Mouse (Mus musculus) kidney, postnatal 36 days (tissue): ENCODE results near the gene Cacna1s.

ENCODE experiments used
- DNase-seq, 2 experiments: peaks; one replicate each; pipeline ENCODE4 v3.0.0; 2021 to 2022; ENCODE audit warnings: mixed read lengths in 2 of 2

The Cacna1s gene

DNA sequence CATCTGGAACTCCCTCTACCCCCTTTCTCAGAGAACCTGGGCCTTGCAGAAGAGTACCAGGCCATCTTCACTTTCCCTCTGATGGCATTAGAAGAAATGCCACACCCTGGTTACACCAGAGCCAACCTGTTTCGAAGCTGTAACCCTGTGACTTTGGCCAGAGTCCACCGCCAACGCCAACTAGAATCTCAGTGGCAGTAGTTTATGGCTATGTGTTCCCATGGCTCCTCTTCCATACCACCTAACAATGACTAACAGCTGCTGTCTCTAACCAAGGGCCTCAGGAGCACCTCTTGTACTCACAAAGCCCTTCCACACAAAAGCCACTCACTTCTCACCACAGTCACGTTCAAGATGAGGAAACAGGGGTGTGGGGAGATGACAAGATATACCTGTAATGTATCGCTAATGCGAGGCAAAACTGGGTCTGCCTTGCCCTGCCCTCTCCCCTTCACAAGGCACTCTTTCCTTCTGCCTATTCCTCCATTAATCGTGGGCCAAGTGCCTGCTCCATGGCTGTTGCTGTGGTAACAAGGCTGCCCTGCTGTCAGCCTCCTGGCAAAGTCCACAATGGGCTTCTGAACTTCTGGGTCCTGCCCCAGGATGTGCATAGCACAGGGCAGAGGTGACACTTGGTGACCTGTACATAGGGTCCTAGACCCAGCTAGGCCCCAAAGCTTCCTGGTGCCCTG, 67.2 kb downstream of the Cacna1s start:
- peak in 1 of 2 experiments; percentile 25 for DNase-seq

DNA sequence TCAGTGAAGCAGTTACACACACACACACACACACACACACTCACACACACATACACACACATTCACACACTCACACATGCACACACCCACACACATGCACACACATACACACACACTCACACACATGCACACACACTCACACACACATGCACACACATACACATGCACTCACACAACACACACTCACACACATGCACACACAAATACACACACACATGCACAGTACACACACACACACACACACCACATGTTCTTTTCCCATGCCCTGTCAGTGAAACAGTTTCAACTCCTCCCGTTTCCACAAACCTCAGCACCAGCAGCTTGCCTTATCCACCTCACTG, 67.7 kb downstream of the Cacna1s start:
- no peak for DNase-seq

DNA sequence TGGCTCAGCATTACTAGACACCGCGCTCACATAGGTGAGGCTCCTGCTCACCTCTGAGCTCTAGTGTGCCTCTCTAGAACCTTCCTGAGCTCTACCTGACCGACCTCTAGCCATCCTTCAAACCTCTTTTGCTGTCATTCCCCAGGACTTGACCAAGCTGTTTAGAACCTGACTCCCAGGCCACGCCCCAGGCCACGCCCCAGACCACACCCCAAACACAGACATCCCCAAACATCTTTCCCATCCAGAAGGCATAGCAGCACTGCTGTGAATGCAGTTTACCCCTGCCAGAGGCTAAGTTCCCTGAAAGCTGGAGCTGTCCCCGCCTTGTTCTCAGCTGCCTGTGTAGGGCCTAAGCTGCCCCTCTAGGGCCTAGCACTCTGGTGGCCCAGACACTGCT, 68.2 kb downstream of the Cacna1s start:
- no peak for DNase-seq

DNA sequence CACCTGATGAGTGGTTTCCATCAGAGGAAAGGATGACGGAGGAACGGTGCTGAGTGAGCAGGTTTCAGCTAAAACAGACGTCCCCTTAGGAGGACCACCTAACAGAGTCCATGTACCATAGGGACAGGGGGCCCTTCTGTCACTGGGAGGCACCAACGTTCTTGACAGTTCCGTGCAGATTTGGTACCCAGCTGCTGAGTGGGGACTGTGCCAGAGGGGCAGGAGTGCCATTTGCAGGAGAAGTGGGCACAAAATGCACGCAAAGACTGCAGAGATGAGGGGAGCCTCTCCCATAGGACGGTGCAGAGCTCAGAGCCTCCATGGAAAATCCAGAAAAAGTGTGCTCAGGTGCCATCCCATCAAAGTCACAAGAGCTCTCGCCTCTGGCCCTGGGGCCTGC, 69.5 kb downstream of the Cacna1s start:
- no peak for DNase-seq

DNA sequence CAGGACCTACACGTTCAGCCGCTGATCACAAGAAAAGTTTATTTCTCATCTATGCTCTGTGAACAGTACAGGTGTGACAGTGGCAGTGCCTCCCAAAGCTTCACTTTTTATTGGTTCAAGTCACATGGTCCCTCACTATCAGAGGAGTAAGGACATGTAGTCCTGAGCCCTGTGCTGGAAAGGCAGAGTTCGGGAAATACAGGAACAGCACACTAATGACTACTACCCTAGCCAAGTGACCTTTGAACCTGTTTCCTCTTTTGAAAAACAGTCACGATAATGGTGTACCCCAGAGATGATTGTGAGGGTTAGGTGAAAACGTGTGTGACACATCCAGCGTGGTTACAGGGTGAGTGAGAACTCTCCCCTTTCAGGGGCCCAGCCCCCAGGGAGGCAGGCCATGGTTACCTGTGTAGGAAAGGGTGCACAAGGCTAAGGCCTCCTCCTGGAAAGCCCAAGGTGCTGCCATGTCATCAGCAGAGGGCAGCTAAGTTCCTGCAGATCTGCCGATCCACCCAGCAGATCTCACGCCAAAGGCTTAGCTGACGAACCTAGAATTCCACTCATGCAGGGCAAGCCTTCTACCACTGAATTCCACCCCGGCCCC, 73.7 kb downstream of the Cacna1s start:
- peak in 1 of 2 experiments; percentile 62 for DNase-seq

DNA sequence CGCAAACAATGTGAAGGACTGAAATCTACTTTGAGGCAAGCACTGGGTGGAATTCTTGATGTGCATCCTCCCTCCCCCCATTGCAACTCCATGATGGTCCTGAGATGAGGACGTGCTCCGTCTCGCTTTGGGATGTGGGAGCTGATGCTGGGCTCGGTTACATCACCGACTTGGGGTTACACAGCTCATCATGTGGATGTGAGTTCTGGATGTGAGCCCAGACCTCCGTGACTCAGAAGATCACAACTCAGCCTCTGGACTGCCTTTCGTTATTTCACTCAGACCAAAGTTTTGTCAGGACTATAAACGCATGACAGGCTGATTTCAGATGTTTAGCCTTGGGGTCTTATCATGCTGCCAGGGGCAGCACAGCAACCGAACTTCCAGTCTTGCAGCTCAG, 74.3 kb downstream of the Cacna1s start:
- DNase-seq = peak; percentile 66 to 73

GRCm38 (mm10) chr1:136127856-136128255, 75.3 kb downstream of the Cacna1s start:
- no peak for DNase-seq

GRCm38 (mm10) chr1:136128416-136128815, 75.9 kb downstream of the Cacna1s start:
- DNase-seq = no peak

- no peak for DNase-seq
Measured at GRCm38 (mm10) chr1:136128944-136129589, 76.5 kb downstream of the Cacna1s start.

DNA sequence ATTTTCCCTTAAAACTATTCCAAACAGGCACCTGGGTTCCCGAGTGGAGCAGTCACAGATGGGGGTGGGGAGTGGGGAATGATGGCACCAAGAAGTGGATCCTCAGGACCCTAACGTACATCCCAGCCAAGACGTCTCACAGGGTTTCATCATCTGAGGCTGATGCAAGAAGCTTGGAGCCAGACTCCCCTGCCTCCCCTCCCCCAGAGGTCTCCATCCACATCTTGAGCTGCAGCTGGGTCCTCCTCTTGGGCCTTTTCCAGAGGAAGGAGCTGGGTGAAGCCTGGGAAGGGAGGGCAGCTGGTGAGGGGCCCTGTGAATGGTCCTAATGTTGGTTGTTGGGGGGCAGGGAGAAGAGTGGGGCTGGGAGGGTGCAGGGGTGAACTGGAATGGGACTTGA, 77.6 kb downstream of the Cacna1s start:
- no peak for DNase-seq

- DNase-seq = peak; percentile 84 to 87
Measured at GRCm38 (mm10) chr1:136130951-136131558, 78.5 kb downstream of the Cacna1s start, which contains the start of gene Kif21b. Gene Kif21b (plus strand): TSS chr1:136131389.

GRCm38 (mm10) chr1:136131603-136132291, 79.2 kb downstream of the Cacna1s start:
- peak in 1 of 2 experiments; percentile 21 for DNase-seq

GRCm38 (mm10) chr1:136132386-136133201, 80.0 kb downstream of the Cacna1s start:
- no peak for DNase-seq

- peak; percentile 30 to 52 for DNase-seq
Measured at GRCm38 (mm10) chr1:136133570-136134240, 81.2 kb downstream of the Cacna1s start.

DNA sequence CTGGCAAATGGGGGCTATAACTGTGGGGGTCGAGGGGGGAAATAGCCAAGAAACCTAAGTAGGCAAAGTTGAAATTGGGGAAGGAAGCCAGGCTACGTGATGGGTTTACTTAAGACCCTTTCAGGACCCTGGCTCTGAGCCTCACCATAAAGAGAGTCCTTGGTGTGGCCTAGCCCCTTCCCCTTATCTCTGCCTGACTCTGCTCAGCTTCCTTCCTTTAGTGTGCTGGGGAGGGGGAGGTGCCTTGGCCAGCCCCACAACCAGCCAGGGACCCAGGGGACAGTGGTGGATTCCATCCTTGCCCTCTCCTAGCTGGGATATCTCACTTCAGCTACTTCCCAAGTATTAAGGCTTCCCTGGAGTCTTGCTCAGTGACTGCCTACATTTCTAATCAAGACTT, 82.0 kb downstream of the Cacna1s start:
- DNase-seq = no peak

DNA sequence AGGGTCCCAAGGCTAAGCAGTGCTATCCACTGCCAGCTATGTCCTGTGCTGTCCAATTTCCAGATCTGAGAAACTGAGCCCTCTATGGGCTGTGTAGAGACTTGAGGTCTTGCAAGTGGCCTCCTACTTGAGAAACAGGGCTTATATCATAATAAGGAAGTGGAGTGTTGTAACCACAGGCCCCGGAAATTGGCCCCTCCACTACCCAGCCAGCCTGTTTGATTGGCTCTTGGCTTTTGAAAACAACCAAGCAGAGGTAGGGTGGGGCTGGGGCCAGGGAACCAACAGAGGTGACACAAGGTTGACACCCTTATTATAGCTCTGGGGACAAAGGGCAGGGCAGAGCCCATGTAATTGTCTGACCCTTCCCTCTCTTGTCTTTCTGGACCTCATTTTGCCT, 82.5 kb downstream of the Cacna1s start:
- DNase-seq = peak; percentile 27 to 38

DNA sequence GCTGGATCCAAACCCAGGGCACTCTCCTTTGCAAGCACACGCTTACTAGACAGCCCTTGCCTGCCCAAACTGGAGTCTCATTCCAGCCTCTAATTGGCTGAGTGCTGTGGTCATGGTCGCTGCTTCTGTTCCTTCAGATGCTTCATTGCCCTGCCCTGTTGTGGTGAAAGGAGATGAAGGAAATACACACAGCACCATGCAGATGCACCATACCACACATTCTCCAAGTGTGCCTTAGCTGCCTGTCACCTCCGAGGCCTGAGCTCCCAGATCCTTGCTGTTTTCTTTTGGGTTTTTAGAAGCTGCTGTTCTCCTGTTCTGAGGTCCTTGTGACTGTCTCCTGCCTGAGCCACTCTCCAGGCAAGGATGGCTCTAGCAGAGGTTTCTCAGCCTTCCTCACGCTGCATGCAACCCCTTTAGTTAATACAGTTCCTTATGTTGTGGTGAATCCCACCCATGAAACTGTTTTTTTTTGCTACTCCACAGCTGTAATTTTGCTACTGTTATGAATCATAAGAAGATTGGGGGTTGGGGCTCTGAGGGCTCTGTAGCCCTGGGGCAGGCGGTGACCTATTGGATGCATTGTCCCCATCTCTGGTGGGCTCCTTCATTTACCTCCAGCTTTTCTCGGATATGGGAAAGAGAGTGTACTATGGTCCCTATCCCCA, 83.4 kb downstream of the Cacna1s start:
- no peak for DNase-seq

- no peak for DNase-seq
Measured at GRCm38 (mm10) chr1:136136547-136136946, 84.0 kb downstream of the Cacna1s start.

DNA sequence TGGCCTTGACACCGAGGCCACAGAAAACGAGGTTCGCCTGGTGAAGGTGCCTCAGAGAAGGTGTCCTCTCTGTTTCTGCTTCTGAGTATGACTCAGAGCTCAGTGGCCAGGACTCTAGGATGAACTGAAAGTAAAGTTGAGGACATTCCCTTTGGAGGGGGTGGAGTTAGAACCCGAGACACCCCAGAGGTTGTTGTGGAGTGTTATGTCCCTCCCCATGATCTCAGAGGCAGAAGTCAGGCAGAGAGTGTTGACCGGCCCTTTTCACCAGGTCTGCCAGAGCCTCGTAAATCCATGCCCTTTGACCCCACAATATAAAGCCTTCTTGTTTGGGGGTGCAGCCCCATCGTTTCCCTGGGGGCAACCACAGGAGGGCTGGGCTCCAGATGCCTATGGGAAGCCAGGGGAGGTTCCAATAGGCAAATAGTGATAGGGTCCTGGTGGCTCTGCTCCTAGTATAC, 84.6 kb downstream of the Cacna1s start:
- DNase-seq = no peak

DNA sequence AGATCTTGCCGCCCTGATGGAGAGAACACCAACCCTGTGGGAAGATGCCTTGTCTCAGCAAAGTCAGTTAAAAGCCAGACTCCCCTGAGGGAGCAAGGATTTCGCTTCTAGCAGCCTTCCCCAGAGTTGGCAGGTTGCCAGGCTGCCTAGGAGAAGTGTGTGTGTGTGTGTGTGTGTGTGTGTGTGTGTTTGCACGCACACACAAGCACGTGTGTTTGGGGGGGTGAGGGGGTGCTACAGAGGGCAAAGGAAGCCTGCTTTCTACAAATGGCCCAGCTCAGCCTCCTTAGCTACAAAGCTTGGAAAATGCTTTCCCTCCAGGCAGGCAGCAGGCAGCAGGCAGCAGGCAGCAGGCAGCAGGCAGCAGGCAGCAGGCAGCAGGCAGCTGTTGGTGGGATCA, 85.0 kb downstream of the Cacna1s start:
- DNase-seq = peak; percentile 43 to 75
